Mouse (Mus musculus): ENCODE data around the gene 1700003F12Rik.

- TF ChIP-seq POLR2A (IDR thresholded peaks at IDR 0.05; ENCODE audit: control insufficient read depth, extremely low read depth, insufficient read depth, low read length, poor library complexity) = no peak
- no peak for TF ChIP-seq CTCF (IDR thresholded peaks at IDR 0.05; ENCODE audit: borderline replicate concordance, control insufficient read depth, extremely low read depth, insufficient read depth, low read length, poor library complexity)
Measured at GRCm38 (mm10) chr2:154577744-154578067, 30.8 kb downstream of the 1700003F12Rik start.
